Mouse (Mus musculus): ENCODE results near the gene Rpp25l. TPM values are rescaled to one million over a fixed set of nuclear protein-coding genes. Genes with fewer than 3 reads are reported as not detected.

Rpp25l gene
- total RNA-seq, 1 experiment: 67.7 TPM

DNA sequence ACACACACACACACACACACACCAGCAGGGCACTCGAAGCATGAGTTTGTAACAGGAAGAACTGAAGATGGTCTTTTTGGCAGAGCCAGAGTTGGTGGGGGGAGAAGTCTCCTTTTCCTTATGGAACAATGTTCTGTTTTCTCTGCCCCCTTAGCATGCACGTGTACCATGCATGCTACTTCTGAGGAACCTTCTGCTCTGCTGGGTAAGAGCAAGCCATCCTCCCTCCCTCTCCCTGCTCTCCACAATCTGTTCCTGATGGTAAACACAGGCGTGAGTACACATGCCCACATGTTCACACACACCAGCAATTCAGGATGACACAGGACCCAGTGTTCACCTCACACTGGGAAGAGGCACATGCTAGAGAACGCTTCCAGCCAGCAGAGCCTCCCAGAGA is 32.2 kb downstream of the Rpp25l start:
- H3K4me1 ChIP-seq (ENCODE audit: control insufficient read depth in 2 of 2, insufficient read depth in 2 of 2, low read length in 2 of 2, poor library complexity in 1 of 2): peaks cover 2 to 15% of the 10 kb centered on the region in 2 experiments; a peak in 1 of 4 replicates
- no peak for TF ChIP-seq MAFK (IDR thresholded peaks at IDR 0.05; ENCODE audit: insufficient read depth, low read depth, low read length)
- TF ChIP-seq ZC3H11A (IDR thresholded peaks at IDR 0.05; ENCODE audit: borderline replicate concordance, low read depth, low read length): no peak
- TF ChIP-seq CHD2 (IDR thresholded peaks at IDR 0.05; ENCODE audit: low read depth, low read length): no peak
- TF ChIP-seq HCFC1 (IDR thresholded peaks at IDR 0.05; ENCODE audit: borderline replicate concordance, insufficient read depth, low read length): no peak
- TF ChIP-seq ZNF384 (IDR thresholded peaks at IDR 0.05; ENCODE audit: low read depth, low read length): no peak
- no peak overlapping the region for H3K27ac ChIP-seq (ENCODE audit: insufficient read depth, low read depth, low read length, poor library complexity, severe bottlenecking)
- in situ Hi-C loops (cut with MboI; ENCODE audit: low sequenced_read_pairs in 2 of 2, unreplicated experiment in 2 of 2): no loop called here
- DNase-seq (ENCODE audit: low read depth, low spot score): no peak
- no peak overlapping the region for H3K4me3 ChIP-seq (ENCODE audit: insufficient read depth in 1 of 2, low read depth in 1 of 2, low read length in 2 of 2, poor library complexity in 1 of 2, severe bottlenecking in 1 of 2)
- no peaks in the 10 kb centered on the region for H3K36me3 ChIP-seq (ENCODE audit: control insufficient read depth, insufficient read depth, low read length, poor library complexity, severe bottlenecking)
- H3K9me3 ChIP-seq (ENCODE audit: control insufficient read depth, insufficient read depth, low read depth, low read length): no peaks in the 10 kb centered on the region
- H3K9ac ChIP-seq (ENCODE audit: insufficient read depth, low read depth, low read length, poor library complexity, severe bottlenecking): no peak overlapping the region

- in situ Hi-C loops (cut with MboI; ENCODE audit: low sequenced_read_pairs in 2 of 2, unreplicated experiment in 2 of 2): no loop called here
- Histone ChIP-seq H3K9ac (ENCODE audit: insufficient read depth, low read depth, low read length, poor library complexity, severe bottlenecking) (no peak overlapping the region), H3K27ac (ENCODE audit: insufficient read depth, low read depth, low read length, poor library complexity, severe bottlenecking) (no peak overlapping the region), H3K36me3 (ENCODE audit: control insufficient read depth, insufficient read depth, low read length, poor library complexity, severe bottlenecking) (no peaks in the 10 kb centered on the region), H3K9me3 (ENCODE audit: control insufficient read depth, insufficient read depth, low read depth, low read length) (no peaks in the 10 kb centered on the region), H3K4me3 (ENCODE audit: insufficient read depth in 1 of 2, low read depth in 1 of 2, low read length in 2 of 2, poor library complexity in 1 of 2, severe bottlenecking in 1 of 2) (no peak overlapping the region), H3K4me1 (ENCODE audit: control insufficient read depth in 2 of 2, insufficient read depth in 2 of 2, low read length in 2 of 2, poor library complexity in 1 of 2) (peaks cover 2 to 15% of the 10 kb centered on the region in 2 experiments; a peak in 1 of 4 replicates)
- DNase-seq (ENCODE audit: low read depth, low spot score): no peak
- TF ChIP-seq HCFC1 (IDR thresholded peaks at IDR 0.05; ENCODE audit: borderline replicate concordance, insufficient read depth, low read length) (no peak), ZNF384 (IDR thresholded peaks at IDR 0.05; ENCODE audit: low read depth, low read length) (no peak), ZC3H11A (IDR thresholded peaks at IDR 0.05; ENCODE audit: borderline replicate concordance, low read depth, low read length) (no peak), MAFK (IDR thresholded peaks at IDR 0.05; ENCODE audit: insufficient read depth, low read depth, low read length) (no peak), CHD2 (IDR thresholded peaks at IDR 0.05; ENCODE audit: low read depth, low read length) (no peak)
These were observed 34.0 kb downstream of the Rpp25l start for GRCm38 (mm10) chr4:41679291-41679690.

GRCm38 (mm10) chr4:41678863-41679262 is 34.5 kb downstream of the Rpp25l start:
- no peak for DNase-seq (ENCODE audit: low read depth, low spot score)
- H3K4me1 ChIP-seq (ENCODE audit: control insufficient read depth in 2 of 2, insufficient read depth in 2 of 2, low read length in 2 of 2, poor library complexity in 1 of 2): peaks cover 2 to 15% of the 10 kb centered on the region in 2 experiments; a peak in 1 of 4 replicates
- no peak for TF ChIP-seq ZC3H11A (IDR thresholded peaks at IDR 0.05; ENCODE audit: borderline replicate concordance, low read depth, low read length)
- no peak for TF ChIP-seq CHD2 (IDR thresholded peaks at IDR 0.05; ENCODE audit: low read depth, low read length)
- no peak for TF ChIP-seq ZNF384 (IDR thresholded peaks at IDR 0.05; ENCODE audit: low read depth, low read length)
- TF ChIP-seq HCFC1 (IDR thresholded peaks at IDR 0.05; ENCODE audit: borderline replicate concordance, insufficient read depth, low read length): no peak
- TF ChIP-seq MAFK (IDR thresholded peaks at IDR 0.05; ENCODE audit: insufficient read depth, low read depth, low read length): no peak
- in situ Hi-C loops (cut with MboI; ENCODE audit: low sequenced_read_pairs in 2 of 2, unreplicated experiment in 2 of 2): no loop called here
- no peaks in the 10 kb centered on the region for H3K36me3 ChIP-seq (ENCODE audit: control insufficient read depth, insufficient read depth, low read length, poor library complexity, severe bottlenecking)
- H3K9me3 ChIP-seq (ENCODE audit: control insufficient read depth, insufficient read depth, low read depth, low read length): no peaks in the 10 kb centered on the region
- H3K4me3 ChIP-seq (ENCODE audit: insufficient read depth in 1 of 2, low read depth in 1 of 2, low read length in 2 of 2, poor library complexity in 1 of 2, severe bottlenecking in 1 of 2): no peak overlapping the region
- H3K27ac ChIP-seq (ENCODE audit: insufficient read depth, low read depth, low read length, poor library complexity, severe bottlenecking): no peak overlapping the region
- no peak overlapping the region for H3K9ac ChIP-seq (ENCODE audit: insufficient read depth, low read depth, low read length, poor library complexity, severe bottlenecking)

GRCm38 (mm10) chr4:41677006-41677629 is 36.2 kb downstream of the Rpp25l start:
- in situ Hi-C loops (cut with MboI; ENCODE audit: low sequenced_read_pairs in 2 of 2, unreplicated experiment in 2 of 2): no loop called here
- H3K9ac ChIP-seq (ENCODE audit: insufficient read depth, low read depth, low read length, poor library complexity, severe bottlenecking): no peak overlapping the region
- H3K4me1 ChIP-seq (ENCODE audit: control insufficient read depth in 2 of 2, insufficient read depth in 2 of 2, low read length in 2 of 2, poor library complexity in 1 of 2): peaks cover 4 to 17% of the 10 kb centered on the region in 2 experiments; a peak in 1 of 4 replicates
- H3K4me3 ChIP-seq (ENCODE audit: insufficient read depth in 1 of 2, low read depth in 1 of 2, low read length in 2 of 2, poor library complexity in 1 of 2, severe bottlenecking in 1 of 2): no peak overlapping the region
- DNase-seq (ENCODE audit: low read depth, low spot score): no peak
- H3K27ac ChIP-seq (ENCODE audit: insufficient read depth, low read depth, low read length, poor library complexity, severe bottlenecking): no peak overlapping the region
- no peak for TF ChIP-seq HCFC1 (IDR thresholded peaks at IDR 0.05; ENCODE audit: borderline replicate concordance, insufficient read depth, low read length)
- no peak for TF ChIP-seq MAFK (IDR thresholded peaks at IDR 0.05; ENCODE audit: insufficient read depth, low read depth, low read length)
- TF ChIP-seq CHD2 (IDR thresholded peaks at IDR 0.05; ENCODE audit: low read depth, low read length): no peak
- TF ChIP-seq ZC3H11A (IDR thresholded peaks at IDR 0.05; ENCODE audit: borderline replicate concordance, low read depth, low read length): no peak
- TF ChIP-seq ZNF384 (IDR thresholded peaks at IDR 0.05; ENCODE audit: low read depth, low read length): no peak
- no peaks in the 10 kb centered on the region for H3K36me3 ChIP-seq (ENCODE audit: control insufficient read depth, insufficient read depth, low read length, poor library complexity, severe bottlenecking)
- H3K9me3 ChIP-seq (ENCODE audit: control insufficient read depth, insufficient read depth, low read depth, low read length): no peaks in the 10 kb centered on the region

Measured in ES-E14 (cell line).